Mouse (Mus musculus): ENCODE data around the gene Mapk1ip1l.
A peak's percentile ranks its signal among the peaks of the same experiment; 100 is the strongest.
"Not testable (repeated sequence)": the region's sequence is repeated elsewhere in the genome, so short reads cannot be mapped to it uniquely, and the experiment has no call there.

The Mapk1ip1l gene

DNA sequence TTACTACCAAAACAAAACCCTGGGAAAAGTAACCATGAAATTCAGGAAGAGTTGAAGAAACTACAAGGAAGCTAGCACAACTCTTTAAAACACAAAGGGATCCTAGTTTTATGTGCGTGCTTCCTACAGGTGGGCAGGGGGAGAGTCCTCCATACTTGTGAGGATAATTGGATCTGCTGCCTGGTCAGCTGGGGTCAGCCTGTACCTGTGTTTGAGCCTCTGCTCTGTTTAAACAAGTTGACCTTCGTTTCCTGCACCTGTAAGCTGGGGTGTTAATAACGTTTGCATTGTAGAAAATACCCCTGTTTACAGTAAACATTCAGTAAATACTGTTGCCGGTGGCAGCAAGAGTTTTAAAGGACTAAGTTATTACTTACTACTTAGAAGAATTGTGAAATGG, 7.9 kb downstream of the Mapk1ip1l start:
- no peak for DNase-seq

DNA sequence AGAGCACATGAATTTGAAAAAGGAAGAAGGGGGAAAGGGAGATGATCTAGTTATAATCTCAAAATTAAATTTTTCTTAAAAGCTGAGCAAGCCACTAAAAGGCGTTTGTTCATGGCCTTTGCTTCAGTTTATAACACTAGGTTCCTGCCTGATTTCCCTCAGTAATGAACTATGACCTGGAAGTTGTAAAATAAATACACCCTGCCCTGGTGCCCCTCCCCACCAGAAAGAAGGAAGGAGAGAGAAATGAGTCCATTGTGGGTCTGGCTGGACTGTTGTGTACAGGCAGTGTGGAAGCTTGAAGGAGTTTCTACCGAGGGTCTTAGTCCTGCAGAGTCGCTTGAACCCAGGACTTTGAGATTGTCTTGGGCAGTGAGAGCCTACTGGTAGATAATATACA, 9.6 kb downstream of the Mapk1ip1l start:
- DNase-seq, result no peak

DNA sequence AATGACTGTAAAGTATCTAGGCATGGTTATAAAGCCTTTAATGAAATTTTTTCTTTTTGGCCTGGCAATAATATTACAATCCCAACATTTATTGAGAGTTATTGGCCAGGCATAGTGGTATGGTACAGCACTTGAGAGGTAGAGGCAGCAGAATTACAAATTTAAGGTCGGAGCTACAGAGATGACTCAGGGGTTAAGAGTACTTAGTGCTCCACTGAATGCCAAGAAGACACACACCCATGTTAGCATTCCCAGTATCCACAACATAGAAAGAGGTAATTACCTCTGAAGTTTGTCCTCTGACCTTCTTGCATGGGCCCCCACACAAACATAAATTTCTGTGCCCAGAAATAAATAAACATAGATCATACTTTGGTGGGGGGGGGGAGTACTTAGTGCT, 11.0 kb downstream of the Mapk1ip1l start:
- DNase-seq, result no peak

DNA sequence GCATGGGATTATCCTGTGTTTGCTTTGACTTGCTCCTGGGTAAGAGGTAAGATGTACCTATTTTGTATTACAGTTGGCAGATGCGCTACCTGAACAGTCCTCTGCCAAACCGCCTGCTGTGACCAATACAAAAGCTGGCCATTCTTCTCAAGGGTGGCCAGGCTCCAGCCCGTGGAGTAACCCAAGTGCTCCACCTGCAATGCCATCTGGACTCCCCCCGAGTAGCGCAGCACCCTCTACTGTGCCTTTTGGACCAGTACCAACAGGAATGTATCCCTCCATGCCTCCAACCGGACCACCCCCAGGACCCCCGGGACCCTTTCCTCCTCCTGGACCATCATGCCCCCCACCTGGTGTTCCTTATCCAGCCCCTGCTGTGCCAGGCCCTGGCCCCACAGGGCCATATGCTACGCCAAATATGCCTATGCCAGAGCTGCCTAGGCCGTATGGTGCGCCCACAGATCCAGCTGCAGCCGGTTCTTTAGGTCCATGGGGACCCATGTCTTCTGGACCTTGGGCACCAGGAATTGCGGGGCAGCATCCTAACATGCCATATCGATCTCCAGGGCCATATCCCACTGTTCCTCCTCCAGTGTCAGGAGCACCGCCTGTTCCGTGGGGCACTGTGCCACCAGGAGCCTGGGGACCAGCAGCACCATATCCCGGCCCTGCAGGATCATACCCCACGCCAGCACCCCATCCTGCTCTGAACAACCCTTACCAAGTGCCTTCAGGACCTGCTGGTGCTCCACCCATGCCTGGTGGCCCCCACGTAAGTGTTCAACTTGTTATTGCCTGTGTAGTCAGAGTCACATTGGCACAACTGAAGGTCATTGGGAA, 12.5 kb downstream of the Mapk1ip1l start:
- DNase-seq, result no peak

DNA sequence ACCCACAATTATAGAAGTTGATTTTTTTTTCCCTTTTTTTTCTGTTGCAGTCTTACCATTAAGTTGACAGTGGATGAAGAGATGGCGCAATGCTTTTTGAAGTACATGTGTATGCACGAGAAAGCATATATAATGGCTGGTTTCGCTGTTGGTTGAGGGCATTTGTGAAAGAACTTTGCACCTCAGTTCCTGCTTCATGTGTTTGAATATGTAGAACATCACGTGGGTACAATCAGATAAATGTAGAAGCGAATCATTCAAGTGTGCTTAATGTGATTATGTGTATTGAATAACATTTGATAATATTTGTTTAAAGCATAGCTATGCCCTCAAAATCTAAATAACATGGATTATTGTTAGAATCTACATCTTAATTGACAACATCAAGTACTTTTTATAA, 21.3 kb downstream of the Mapk1ip1l start:
- no peak for DNase-seq

DNA sequence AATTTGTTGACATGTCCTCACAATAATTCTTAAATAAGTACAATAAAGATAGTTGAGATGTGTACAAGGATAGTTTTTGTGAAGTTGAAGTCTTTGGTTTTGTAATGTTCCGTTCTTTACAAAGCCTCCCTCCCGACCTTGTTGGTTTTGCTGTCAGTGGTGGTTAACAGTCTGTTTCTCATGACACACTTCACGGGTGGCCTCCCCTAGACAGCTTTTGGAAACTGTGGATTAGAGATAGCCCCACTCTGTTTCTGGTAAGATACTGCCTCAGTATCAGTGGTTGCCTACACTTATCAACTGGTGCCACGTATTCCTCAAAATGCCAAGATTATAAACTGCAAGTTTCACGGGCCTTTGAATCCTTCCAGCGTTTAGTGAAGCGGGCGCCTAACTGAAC, 23.5 kb downstream of the Mapk1ip1l start:
- not testable (repeated sequence) for DNase-seq

DNA sequence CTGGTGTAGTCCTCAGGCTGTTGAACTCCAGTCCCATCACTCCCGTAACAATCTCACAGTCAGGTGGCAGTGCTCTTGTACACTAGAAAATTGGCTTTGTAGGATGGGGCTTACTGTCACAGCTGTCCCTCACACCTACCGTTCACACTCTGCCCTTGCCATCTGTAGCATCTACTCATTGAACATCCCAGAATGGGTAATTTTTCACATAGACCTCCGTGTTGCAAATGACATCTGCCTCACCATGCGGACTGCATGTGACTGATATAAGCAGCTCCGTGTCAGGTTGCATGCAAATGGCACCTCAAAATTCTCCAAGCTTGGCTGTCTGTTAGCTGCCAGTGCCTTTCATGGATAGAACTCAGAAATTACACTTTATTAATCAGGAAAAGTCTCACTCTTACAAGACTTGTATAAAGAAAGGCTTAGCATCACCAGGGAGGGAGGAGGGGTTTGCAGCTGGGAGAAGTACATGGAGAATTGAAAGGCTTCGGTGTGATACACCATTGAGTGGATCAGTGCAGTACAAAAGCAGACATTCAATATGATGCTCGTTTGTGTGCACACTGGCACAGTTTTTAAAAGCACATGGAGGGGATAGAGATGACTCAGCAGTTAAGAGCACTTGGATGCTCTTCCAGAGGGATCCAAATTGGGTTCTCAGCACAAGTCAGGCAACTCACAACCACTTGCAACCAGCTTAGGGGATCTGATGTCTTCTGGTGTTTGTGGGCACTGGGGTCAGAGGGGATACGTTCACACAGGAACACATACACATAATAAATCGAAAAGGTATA, 28.1 kb downstream of the Mapk1ip1l start:
- DNase-seq, result no peak

DNA sequence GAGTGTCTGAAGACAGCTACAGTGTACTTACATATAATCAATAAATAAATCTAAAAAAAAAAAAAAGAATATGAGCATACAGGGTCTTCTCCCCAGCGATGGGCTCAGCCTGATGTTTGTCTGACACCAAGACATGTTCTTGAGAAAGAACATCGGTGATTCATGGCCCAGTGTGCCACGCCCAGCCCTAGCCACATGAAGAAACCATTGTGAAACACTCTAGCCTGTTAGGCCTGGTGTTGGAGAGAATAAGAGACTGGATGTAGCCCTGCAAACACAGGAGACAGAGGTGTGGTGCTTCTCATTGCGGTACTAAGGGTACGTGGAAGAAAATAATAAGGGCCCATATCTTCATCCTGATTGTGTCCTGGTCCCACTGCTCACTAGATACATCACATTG, 29.3 kb downstream of the Mapk1ip1l start:
- no peak for DNase-seq

DNA sequence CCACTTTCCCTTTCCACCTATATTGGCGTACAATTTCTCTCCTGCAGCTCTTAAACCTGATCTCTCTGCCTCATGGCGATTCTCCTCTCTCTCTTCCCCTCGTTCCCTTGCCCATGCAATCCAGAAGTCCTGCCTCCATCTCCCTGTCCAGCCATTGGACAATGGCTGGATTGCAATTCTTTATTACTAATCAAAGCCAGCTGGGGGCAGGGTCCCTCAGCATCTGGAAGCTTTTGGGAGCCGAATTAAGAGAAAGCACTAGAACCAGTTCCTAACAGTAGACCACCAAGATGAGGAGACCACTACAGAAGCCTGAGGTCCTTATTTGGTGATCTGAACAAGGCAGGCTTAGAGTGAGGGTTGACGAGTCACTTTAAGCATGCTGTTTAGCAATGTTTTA, 33.9 kb downstream of the Mapk1ip1l start:
- no peak for DNase-seq

DNA sequence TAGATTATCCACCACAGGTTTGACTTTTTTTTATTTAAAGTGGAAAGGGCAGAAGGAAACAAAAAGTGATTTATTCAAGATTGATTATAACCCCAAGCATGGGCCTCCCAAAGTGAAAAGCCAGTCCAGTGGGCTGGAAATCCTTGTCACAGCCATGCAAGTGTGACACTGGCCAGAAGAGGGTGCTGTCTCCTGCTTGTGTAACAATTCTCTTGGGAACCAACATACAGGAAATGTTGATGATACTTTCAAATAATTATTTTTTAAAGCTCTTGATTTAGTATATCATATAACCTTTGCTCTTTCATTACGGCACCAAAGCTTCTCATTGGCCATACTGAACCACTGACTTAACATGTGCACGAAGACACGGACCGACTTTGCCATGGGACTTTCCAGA, 36.8 kb downstream of the Mapk1ip1l start:
- peak; percentile 66 for DNase-seq

DNA sequence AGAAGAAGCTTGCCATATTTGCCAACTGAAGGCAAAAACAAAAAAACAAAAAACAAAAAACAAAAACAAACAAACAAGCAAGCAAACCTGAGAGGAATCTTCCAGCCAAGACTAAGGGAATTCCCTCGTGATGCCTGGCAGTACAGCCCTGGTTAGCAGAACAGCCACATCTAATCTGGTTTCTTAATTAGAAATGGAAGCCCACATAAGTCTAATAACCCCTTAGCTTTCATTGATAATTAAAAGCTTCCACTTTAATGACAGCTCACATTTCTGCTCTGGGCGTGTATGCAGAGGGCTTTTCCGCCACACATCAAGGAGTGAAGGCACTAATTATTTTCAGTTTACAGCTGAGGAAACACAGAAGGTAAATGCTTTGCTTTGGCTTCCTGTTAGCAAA, 37.2 kb downstream of the Mapk1ip1l start:
- DNase-seq, result no peak

DNA sequence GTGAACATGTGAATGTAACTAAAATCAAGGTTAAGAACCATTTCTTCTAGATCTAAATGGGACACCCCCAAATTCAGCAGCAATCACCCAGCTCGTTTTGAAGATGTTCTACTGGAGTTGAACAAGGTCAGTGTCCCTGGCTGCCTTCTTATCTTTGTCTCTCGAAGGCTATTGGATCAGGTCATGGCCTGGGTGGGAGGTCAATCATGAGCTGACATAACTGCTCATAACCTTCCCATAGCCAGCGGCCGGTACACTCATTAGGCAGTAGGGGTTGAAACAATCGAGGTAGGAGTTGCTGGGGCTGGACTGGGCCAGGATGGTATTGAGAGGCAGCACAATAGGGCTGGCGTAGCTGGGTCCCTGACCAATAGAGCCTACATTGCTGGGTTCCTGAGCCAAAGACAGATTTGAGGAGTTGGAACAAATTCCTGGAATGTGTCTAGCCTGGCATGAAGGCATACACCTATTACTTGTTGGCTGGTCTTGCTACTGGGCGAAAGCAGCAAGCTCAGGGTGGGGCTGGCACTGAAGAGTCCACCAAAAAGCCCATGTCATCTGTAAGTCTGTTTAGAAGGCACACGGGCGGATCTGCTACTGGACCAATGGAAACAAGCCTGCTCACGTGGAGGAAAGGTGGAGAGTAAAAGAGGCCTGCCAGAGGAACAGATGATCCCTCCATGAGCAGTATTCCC, 42.3 kb downstream of the Mapk1ip1l start:
- DNase-seq, result no peak

DNA sequence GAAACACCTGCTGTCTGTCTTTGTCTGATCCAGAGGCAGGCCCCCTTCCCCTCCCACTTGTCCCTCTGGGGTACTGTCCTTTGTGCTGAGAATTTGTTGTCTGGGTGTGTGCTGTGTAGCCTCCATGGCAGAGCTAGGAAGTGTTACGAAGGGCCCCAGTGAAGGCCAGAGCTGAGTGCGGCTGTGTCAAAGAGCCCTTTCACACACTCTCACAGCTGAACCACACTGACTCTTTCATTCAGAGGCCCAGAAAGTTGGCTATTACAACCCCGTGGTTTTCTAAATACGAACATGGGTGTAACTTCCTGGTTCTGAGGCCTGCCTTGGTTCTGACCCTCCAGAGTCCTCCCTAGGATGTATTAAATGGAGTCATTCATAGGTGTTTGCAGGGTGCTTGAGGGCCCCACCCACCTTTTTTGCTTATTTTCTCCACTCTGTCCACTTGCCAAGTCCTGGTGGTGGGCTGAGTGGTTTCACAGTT, 43.8 kb downstream of the Mapk1ip1l start:
- DNase-seq, result no peak

DNA sequence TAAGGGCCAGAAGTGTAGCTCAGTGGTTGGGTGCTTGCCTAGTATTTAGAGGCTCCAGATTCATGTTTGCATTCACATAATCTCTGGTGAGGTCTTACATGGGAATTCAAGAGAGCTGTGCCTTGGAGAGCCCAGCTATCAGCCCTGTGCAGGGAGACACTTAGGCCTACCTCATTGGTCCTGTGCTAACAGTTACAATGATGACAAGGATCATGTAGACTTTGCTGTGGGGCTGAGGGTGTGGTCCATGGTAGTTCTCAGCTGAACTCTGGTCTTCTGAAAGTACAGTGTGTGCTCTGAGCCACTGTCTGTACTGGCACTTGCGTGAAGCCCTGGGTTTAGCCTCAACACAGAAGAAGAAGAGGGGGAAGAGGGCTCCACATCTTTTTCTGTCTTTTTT, 48.6 kb downstream of the Mapk1ip1l start:
- no peak for DNase-seq

DNA sequence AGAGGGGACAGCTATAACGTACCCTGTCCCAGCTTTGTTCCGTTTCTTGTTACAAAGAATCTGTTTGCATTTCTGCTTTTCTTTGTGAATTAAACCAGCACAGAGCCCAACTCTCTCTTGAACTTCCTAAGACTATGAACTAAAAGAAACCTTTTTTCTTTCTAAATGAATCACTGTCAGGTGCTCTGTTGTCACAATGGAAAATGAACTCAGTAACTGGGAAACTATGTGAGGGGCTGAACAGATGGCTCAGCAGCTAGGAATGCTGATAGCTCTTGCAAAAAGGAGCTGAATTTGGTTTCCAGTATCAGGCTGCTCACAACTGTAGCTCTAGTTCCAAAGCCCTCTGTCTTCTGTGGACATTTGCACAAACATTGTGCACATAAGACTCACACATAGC, 52.9 kb downstream of the Mapk1ip1l start:
- DNase-seq, result no peak

DNA sequence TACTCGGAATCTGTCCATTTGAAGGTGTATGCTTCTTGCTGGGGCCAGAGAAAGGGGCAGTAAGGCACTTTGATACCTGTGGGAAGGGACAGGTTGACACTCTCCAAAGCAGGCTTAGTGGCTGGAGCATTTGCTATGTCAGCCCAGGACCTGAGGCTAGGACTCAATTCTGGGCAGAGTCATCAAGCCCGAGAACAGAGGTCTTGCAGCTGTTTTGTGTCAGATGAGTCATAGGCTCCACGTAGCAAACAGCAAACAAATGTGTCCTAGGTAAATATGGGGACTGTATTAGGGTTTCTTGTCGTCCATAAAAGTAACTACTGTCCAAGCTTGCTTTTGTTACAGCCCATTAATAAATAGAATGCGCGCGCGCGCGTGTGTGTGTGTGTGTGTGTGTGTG, 54.2 kb downstream of the Mapk1ip1l start:
- DNase-seq, result no peak

DNA sequence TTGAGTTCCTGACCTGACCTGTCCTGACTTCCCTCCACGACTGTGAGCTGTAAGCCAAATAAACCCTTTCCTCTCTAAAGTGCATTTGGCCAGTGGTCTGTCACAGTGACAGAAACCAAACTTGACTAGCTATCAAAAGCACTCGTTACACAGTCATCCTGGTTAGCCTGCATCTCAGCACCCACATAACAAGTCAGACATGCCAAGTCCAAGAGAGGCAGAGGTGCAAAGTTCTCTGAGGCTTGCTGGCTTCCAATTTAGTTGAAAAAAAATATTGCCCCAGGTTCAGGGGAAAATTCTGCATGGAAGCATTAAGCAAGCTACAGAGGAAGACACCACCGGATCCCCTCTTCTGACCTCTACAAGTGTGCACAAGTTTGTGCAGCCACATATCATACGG, 55.2 kb downstream of the Mapk1ip1l start:
- DNase-seq, result no peak

DNA sequence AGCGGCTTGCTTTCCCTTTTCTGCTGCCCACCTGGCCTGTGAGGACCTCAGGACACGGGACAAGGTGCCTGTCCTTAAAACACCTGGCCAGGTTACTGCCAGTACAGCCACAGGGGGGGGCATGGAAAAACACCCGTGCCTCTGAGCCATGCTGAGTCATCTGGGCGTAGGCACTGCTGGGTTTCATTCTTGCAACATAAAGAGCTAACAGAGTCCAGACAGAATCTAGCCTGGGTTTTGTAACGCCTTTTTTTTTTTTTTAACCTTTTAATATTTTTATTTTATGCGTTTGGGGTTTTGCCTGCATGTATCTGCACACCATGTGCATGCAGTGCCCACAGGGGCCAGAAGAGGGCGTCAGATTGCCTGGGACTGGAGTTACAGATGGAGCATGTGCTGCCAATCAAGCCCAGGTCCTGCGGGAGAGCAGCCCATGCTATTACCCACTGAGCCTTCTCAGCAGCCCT, 56.1 kb downstream of the Mapk1ip1l start:
- DNase-seq, result no peak

DNA sequence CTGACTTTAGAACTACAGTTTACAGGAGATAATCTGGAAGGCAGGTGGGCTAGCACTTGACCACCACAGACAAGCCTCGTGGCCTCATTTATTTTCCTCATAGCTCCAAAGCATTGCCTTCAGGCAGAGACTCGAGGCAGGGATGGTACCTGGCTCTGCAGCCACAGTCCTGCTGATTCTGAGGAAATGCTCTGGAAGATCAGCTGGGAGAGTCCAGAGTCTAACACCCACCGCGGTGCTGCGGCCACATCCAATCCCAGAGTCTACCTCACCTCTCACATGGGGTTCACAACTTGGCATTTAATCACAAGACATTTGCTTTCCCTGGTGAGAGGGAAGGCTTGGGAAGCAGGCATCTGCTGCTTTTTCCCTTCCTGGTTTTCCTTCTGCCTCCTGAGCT, 56.9 kb downstream of the Mapk1ip1l start:
- no peak for DNase-seq

DNA sequence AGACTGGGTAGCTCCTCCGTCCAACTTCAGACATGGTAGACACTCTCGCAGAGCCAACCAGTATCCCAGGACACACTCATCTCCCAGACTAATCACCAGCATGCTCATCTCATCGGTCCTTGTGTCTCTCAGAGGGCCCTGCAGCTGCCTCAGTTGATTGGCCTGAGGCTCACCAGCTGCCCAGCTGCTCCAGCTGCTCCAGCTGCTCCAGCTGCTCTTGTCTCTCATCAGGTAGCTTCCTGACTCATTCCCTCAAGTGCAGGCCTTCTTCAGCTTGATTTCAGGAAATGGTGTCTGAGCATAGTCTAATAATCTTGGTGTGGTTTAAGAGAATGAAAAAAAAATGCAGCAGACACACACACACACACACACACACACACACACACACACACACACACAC, 58.6 kb downstream of the Mapk1ip1l start:
- no peak for DNase-seq

DNA sequence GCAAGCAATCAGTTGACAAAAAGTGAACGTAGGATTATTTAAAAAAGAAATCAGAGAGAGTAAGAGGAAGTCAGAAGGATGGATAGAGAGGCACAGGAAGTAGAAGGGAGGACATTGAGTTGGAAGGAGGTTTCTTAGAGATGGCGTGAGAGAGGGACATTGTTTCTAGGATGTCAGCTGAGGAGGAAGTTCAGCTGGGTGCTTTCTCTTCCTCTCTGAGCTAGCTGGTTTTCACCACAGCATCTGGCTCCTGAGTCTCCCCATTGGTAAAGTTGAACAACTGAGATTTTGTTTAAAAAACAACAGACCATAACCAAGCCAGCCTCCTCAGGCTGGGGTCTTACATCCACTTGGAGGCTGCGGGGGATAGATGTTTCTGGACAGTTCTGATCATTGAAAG, 61.5 kb downstream of the Mapk1ip1l start:
- DNase-seq, result no peak

DNA sequence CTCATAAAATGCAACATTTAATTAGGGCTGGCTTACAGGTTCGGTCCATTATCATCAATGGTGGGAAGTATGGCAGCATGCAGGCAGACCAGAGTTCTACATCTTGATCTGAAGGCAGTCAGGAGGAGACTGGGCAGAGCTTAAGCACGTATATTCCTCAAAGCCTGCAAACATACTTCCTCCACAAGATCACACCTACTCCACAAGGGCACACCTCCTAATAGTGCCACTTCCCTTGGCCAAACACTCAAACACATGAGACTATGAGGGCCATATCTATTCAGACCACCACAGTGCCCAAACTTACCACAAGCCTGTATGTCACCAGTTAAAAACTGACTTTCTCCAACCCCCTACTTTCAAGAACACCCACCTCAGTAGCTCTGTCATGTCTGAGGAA, 63.4 kb downstream of the Mapk1ip1l start:
- DNase-seq, result no peak

DNA sequence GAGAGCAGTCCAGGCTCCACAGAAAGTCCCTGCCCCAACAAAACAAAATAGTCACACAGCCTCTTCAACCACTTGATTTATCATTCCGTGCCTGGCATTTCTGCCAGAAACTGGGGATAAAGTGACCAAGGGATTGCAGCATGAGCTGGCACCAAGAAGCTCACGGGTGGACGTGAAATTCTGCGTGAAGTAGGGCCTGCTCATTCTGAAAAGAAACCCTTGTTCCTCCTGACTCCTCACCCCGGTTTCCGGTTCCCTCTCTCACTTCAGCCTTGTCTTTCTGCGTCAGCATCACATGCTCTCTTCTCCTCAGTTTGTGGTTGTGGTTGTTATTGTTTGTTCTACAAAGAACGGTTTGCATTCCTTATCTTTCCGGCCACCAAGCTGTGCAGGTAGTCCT, 63.8 kb downstream of the Mapk1ip1l start:
- DNase-seq, result no peak

Measured in right cerebral cortex, postnatal 25 days (tissue).